Mouse (Mus musculus) megakaryocyte-erythroid progenitor cell, adult 5-6 weeks (primary cell): ENCODE measurements at regions not wholly inside any gene's neighbourhood (a gene's known extent, or its start where the extent isn't known, plus 50 kb on each side); places are given as distances from the start of the nearest gene placed in this dataset.
A peak's percentile ranks its signal among the peaks of the same experiment; 100 is the strongest.

ENCODE experiments used
- ATAC-seq: replicated peaks from 2 replicates; pipeline ENCODE4 v1.8.0; 2016; ENCODE audit warnings: mild to moderate bottlenecking, inconsistent platforms; ENCODE audit not compliant: severe bottlenecking, poor library complexity, low FRiP score, low TSS enrichment

DNA sequence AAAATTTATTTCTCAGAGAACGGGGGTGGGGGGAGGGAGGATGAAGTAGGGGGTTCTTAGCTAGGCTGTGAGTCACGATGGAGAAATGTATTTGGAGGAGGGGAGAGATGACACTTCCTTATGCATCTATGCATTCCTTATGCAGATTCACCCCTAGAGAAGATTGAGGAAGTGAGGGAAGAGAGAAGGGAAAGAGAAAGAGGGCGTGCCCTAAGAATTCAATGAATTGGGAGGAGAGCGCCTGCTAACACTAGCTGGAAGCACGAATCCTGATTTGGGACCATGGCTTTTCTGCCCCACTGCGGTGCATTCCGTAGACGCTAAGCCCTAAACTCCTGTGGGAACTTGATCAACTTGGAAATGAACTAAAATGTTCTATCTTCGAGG lies 56.1 kb downstream of the Foxi3 start:
- no peak for ATAC-seq

DNA sequence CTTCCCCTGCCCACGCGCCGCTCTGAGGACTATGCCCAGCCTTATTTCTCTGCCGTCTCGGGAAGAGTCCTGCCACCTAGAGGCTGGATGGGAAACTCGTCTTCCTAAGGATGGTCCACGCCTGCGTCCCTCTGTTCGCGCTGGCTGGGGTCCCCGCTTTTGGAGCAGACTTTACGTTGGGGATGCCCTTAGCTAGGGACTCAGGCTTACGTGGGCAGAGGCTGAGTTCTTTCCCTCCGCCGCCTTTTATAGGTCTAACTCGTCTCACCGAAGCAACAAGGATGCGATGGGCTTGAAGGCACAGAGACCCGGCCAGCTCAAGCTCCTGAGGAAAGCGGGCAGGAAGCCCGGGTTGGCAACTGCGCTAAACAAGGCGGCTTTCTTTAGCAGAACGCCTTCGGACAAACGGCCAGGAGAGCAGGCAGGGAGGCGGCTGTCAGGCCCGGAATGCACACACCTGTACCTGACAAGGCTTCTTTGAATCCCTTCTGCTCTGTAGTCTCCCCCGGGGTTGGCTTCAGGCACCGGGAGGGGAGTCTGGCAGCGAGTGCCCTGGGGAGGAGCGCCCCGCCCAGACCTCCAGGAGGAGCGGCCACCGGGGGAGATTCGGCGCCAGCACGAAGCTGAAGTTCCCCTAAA lies 56.6 kb downstream of the Foxi3 start:
- peak; percentile 95 for ATAC-seq

DNA sequence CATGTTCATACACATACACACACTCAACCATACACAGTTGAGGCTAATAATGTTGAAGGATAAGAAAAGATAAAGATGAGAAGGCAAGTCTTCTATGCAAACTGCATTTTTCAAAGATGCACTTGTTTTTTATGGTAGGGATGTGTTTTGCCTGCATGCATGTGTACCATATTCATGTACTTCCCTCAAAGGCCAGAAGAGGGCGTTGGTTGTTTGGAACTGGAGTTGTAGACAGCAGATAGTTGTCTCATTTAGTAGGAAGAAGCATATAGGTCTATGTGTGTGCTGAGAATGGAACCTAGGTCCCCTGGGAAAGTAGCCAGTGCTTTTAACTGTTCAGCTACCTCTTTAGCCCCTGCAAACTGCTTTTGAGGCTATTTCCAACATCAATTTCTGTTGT lies 60.1 kb downstream of the Foxi3 start:
- ATAC-seq, result no peak

DNA sequence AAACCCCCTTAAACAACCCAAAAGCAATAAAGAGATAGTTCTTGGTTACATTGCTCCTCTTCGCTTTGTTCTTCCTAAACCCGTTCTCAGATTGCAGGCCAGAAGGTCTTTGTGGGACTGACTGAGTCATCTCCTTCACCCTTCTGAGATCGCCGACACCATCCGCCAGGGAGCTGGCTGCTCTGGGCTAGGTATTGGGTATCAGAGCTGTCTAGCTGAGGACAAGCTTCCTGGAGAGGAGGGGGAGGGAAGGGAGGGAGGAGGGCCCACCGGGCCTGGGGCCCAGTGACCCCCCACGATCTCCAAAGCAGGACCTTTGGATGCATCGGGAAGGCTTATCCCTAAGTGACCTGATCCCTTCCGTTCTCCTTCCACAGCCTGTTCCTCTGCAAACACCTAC lies 65.0 kb downstream of the Foxi3 start:
- no peak for ATAC-seq

DNA sequence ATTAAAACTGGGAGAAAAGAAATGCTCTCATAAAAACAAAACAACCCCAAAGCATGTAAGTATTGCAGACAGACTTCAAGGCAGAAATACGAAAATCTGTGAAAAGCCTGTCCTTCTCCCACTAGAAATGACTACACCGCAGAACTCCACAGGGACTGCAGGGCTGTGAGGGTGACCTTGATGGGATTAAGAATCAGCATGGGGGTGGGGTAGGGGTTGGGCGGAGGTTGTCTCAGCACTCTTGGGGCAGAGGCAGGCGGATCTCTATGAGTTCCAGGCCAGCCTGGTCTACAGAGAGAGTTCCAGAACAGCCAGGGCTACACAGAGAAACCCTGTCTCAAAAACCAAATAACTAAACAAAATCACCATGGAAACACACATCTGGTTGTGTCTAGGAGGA lies 69.1 kb downstream of the Foxi3 start:
- ATAC-seq, result no peak

DNA sequence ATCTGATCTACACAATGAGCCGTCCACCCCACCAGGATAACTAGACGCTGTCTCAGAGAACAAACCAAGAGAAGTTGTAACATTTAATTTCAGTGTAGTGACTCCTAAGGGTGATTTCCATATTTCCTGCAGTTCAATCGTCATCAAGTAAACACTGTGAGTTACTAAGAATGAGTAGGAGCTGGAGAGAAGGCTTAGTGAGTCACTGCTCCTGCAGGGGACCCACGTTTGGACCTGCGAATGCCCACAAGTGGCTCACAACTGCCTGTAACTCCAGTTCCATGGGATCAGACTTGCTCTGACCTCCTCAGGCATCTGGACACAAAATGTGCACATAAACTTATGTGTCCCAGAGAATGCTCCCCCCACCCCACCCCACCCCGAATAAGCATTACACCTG lies 73.3 kb downstream of the Foxi3 start:
- no peak for ATAC-seq

DNA sequence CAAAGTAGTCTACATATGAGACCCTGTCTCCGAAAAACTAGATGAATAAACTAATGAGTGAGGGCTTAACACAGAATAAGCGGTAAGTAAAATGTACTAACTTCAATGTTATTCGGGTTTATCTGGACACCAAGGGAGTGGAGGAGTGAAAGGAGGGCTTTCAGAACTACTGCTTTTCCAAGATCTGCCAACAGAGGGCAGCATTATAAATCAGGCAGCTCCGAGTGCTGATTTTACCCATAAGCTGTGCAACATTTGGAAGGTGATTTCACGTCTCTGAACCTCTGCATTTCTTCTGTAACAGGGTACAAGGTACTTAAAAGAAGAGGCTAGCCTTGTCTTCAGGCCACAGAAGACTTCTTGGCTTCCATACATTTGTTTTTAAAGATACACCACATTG lies 74.2 kb downstream of the Foxi3 start:
- no peak for ATAC-seq

DNA sequence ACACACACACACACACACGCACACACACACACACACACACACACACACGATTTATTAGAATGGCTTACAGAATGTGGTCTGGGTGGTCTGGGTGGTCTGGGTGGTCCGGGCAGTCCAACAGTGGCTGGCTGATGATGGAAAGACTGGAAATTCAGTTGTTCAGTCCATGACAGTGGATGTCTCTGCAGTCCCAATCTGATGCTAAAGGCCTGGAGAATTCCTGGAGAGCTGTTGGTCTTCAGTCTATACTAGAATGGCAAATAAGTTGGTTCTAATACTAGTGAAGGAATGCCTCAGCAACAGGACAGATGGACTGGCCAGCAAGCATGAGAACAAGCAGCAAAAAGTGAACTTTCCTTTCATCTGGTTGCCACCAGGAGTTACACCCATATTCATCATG lies 87.9 kb downstream of the Foxi3 start:
- no peak for ATAC-seq

DNA sequence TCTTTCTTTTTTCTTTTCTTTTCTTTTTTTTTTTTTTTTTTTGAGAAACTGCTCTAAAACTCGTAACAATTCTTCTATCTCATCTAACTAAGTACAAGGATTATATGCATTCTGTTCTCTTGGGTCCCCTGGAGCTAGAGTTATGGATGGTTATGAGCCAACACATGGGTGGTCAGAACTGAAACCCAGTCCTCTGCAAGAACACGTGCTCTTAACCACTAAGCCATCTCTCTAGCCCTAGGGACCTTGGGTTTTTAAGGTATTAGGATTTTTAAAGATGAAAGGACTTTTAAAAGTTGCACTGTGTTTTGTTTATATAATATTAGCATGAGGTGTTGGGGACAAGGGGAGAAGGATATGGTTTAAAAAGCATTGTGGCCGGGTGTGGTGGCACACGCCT lies 88.9 kb downstream of the Foxi3 start:
- no peak for ATAC-seq

DNA sequence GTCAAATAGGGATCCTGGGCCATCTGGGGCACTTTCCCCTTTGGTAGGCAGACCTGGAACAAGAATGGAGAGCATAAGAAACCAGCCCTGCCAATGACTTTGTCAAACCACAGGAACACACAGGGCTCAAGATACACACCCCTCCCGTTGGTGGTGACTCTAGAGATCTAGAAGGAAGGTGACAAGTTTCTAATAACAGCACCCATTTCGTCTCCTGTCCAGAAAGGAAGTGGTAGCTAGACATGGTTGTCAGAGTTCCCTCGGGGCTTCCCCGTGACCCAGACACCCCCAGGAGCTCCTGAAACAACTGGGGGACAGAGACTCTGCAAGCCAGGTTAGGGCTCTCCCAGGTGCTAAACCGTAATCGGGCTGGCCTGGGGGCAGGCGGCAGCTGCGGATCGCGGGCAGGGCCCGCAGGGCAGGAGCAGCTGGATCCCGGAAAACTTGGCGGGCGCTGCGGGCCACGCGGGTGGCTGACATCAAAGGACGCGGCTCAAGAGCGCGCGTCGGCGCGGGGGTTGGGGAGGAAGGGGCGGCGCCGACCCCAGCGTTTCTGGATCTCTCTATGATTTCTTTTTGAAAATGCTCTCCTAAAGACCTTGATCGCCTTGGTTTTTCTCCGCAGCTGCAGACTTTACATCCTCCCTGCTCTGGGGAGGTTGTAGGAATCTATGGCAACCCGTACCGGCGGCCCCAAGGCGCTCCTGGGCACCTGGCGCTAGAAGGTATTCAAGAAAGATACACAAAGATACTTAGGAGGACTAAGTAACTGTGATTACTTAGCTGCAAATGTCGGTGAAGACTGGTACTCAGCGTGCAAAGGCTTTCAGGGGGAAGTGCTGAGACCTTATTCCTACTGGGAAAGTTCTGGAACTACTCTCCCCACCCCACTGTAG lies 92.1 kb downstream of the Foxi3 start:
- ATAC-seq, result no peak

DNA sequence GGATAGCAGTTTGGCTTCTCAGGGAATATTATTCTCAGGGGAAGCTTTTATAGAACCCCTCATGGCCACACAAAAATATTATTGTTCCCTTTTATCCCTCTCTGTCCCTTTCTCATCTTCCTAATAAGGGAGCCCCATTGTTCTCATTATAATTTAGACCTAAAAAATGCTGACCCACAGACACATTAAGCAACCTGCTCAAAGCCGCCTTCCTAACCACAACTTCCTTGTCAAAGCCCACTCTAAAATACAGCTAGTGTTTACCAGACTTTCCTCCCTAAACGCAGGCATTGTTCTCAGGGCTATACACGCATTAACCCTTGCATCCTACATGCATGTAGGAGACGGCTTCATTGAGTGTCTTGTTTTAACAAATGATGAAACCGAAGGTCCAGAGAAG lies 93.9 kb downstream of the Foxi3 start:
- no peak for ATAC-seq

DNA sequence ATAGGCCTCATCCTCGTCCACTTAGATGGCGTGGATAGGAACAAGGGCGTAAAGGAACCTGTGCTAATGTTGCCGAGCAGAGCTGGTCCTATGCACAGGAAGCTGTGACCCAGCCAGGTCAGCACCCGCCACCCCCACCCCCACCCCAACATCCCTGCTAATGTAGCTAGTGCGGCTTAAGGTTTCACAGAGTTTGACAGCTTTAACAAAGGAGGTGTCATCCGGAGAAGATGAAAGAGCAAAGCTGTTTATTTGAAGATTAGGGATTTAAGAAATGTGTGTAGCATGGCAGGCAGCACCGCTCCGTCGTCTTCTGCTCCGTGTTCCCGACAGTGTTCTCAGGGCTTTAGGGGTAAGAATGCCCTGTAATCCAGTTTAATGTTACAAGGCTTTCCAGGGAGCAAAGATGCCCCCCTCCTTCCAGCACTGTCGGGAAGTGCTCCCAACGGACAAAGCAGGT lies 93.5 kb downstream of the Thnsl2 start:
- ATAC-seq, result no peak

DNA sequence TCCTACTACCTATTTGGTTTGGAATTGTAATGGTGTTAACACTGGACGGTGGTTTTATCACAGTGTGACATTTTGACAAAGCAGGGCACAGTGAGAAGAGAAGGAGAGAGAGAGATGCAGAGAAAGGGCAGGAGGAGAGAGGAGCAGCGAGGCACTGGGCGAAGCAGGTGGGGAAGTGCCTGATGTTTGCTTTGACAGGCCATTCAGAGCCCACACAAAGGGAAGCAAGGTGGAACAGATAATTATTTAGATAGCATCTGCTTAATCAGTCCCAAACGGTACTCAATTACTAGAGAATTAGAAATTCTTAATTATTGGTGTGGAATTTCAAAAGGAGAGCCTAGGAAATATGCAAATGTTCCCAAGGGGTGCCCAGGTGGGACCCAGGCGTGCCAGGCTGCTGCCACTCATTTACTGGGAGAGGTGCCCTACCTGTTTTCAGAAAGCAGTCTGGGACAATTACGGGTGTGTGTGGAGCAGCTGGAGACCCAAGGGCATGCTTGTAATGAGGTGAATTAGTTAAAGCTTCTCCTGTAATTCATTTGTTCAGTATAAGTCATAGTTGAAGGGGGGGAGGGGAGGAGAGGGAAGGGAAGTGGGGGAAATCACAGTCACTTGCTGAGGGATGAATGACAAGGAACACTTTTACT lies 86.9 kb downstream of the Thnsl2 start:
- no peak for ATAC-seq

DNA sequence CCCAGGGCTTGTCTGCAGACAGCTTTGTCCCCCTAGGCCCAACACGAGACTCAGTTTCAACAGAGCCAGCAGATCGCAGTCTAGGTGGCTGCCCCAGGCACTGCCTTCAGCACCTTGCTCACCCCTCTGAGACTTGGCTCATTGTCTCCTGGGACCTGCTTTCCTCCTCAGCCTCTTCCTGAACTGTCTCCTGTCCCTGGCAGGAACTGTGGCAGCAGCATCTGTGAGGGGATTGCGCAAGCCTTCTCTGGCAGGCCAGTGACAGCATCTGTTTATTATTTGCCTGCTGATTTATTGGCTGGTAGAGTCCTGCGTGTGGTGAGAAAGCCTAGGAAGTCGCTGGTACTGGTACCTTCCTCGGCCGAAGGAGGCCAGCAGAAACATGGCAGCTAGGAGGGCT lies 84.1 kb downstream of the Thnsl2 start:
- ATAC-seq, result no peak

DNA sequence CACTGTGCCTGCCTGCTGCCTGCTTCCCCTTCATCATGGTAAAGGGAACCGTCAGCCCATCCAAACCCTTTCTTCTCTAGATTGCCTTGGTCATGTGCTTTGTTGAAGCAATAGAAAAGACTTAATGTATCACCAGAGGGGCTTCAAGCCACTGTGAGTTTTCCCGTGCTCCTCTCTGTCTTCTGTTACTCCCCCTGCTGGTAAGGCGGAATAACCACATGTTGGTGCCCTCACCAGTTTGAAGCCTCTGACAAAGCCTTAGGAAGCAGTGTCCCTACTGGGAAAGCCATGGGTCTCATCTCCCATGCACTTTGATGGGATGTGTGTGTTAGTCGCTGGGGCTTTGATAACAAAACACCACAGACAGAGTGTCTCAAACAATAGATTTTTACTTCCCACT lies 81.3 kb downstream of the Thnsl2 start:
- ATAC-seq, result no peak

DNA sequence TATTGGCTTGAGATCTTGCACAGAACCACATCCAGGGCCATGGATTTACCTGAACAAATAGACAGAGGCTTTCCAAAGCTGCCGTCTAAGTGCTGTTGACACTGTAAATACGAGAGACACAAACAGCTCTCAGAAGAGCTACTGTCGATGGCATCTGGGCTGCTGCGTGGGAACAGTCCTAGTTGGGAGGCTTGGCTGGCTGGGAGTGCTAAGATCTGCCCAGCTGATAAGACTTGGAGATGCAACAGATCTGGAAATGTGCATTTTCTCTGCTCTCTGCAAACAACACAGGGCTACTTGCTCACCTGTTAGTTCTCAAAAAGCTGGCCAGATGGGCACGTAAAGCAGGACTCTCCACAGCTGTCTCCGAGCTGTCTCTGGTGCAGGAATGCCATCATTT lies 78.8 kb downstream of the Thnsl2 start:
- no peak for ATAC-seq

DNA sequence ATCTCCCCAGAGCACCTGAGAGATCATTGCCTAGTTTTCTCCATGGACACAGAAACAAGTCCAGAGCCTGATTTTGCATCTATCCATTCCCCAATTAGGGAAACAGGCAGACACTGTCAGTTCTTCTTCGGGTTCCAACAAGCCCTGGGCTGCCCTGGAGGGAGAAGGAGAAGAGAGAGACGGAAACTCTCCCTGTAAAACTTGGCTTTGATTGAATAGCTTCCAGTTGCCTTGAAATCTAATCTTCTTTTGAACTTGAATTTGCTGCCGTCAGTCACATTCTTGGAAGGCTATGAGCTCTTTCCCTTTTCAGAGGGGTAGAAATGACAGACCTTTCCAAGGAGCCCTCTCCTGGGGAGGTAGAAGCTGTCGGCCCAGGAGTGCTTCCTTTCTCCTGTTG lies 75.0 kb downstream of the Thnsl2 start:
- no peak for ATAC-seq

DNA sequence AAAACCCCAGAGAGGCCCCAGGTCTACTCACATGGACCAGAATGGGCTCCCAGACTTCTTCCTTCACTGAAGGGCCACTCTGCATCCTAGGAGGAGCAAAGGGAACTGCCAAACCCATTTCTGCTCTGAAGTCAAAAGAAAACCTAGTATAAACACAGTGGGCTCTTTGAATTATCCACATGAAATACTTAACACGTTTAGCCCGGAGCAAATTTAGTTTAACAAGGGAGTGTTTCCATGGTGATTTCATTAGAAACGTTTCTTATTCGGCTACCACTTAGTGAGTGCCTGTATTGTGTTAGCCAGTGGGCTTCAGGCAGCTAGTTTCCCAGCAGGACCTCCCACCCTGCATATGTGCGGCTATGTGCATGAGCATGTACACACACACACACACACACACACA lies 69.4 kb downstream of the Thnsl2 start:
- ATAC-seq, result no peak
